Mouse (Mus musculus) adrenal gland, adult 8-10 months (tissue): Measurements from ENCODE around the gene Mfsd9. TPM values are rescaled to one million over a fixed set of nuclear protein-coding genes. Genes with fewer than 3 reads are reported as not detected.

Experiments
- total RNA-seq, 4 experiments: library from RNA; stranded (reverse); gene quantifications; 2 replicates each; pipeline ENCODE4 v1.2.4; 2022

Mfsd9 gene
- total RNA-seq, 4 experiments from 2014 or later: 3.5 to 4.3 (median 3.6) TPM

Other genes starting within 250 kb of the Mfsd9 start
- gene Slc9a4, start 210.6 kb downstream of the Mfsd9 start, total RNA-seq: not detected
- gene Slc9a2, start 110.1 kb downstream of the Mfsd9 start, total RNA-seq: under 1 TPM in 3 of 4 experiments, not detected in 1; 0.05 to 0.07 (median 0.06) TPM
- 10 to 100 TPM in 1 of 4 experiments, 1 to 10 TPM in 2, under 1 TPM in 1; 0.56 to 12.3 (median 3.0) TPM for gene Tmem182, start 14.9 kb upstream of the Mfsd9 start, total RNA-seq